Mouse (Mus musculus) heart, adult 9 months (tissue): ENCODE measurements around the gene Naa60.
A peak's percentile ranks its signal among the peaks of the same experiment; 100 is the strongest.

ENCODE experiments used
- DNase-seq, 2 experiments: peaks; one replicate each; pipeline ENCODE4 v3.0.0; 2022; ENCODE audit warnings: low spot score in 2 of 2

The Naa60 gene

GRCm38 (mm10) chr16:3885065-3885670, 13.0 kb downstream of the Naa60 start:
- peak in 1 of 2 experiments; percentile 24 for DNase-seq

- no peak for DNase-seq
Measured at GRCm38 (mm10) chr16:3891621-3892295, 19.6 kb downstream of the Naa60 start.

GRCm38 (mm10) chr16:3893739-3894138, 21.6 kb downstream of the Naa60 start:
- no peak for DNase-seq

DNA sequence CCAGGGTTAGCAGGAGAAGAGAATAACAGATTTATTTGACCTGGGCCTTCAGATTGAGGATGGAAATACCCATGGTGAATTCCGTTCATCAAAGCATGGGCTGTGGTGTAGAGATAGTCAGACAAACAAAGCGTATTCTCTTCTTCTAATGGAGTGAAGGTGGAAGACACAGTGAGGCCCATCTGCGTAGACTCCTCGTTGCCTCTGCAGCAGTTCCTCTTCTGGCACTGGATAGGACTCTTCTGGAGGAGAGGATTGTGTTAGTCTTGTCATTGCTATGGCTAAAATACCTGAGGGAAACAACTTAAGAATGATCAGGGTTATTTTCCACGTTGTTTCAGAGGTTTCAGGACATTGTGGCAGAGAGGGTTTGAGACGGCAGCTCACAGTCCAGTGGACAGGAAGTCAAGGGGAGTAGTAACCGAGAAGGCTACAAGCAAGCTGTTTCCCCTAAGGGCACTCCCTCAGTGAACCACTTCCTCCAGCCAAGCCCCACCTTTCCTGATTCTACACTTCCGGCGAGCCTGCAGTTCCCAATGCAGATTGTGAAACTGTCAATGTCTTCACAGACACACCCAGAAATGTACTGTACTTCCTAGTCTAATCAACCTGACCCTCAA, 23.1 kb downstream of the Naa60 start:
- peak; percentile 61 to 82 for DNase-seq

DNA sequence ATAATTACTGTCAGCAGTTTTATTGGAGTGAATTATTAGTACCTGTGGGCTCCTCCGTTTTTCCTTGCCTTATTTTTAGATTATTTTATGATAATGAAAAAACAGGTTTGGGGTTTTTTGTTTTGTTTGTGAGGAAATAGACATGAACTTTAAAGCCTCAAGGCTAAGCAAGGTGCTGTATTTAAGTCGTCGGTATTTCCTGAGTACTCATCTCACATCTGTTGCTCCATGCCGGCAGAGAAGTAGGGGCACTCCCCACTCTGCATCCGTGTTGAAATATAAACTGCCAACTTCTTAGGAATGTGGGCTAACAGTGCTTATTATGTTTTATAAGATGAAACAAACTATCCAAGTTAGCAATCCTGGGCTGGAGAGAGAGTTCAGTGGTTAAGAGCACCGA, 23.9 kb downstream of the Naa60 start:
- no peak for DNase-seq

DNA sequence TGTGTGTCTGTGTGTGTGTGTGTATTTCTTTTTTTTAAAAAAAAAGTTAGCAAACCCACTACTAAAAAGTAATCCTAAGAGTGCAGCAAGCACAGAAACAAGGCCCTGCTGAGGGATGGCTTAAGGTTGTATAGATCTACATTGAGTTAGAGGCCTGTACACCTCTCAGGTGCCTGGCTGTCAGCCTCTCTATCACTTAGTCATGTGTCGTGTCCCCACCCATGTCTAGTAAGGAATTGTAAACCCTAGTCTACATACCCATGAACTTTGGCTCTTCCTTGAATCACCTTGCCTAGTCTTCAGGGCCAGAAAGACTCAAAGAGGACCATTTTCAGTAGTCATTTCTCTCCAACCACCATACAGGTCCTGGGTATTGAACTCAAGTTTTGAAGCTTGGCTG, 24.4 kb downstream of the Naa60 start:
- no peak for DNase-seq

DNA sequence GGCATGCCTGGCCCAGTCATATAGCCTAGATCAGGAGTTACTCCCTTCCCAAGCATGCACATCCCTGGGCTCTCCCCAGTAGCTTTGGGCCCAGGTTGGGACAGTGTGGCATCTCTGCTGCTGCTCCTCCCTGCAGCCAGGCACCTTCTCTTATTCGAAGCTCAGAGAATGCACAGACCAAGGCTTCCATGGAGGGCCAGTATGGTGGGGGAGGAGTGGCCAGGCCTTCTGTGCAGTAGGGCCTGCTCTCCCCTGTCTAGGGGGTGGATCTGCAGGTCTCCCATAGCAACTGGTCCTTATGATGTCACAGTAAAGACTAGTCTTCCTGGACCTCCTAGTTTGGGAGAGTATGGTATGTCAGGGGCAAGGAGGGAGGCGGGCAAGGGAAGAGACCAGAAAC, 35.3 kb downstream of the Naa60 start:
- no peak for DNase-seq

- DNase-seq: peak; percentile 92 to 95
Measured at GRCm38 (mm10) chr16:3908537-3909111, 36.4 kb downstream of the Naa60 start, which contains the start of the genes 1700037C18Rik and Cluap1. Gene 1700037C18Rik, minus strand, starts transcription at chr16:3908689. Gene Cluap1, plus strand, starts transcription at chr16:3908801.

DNA sequence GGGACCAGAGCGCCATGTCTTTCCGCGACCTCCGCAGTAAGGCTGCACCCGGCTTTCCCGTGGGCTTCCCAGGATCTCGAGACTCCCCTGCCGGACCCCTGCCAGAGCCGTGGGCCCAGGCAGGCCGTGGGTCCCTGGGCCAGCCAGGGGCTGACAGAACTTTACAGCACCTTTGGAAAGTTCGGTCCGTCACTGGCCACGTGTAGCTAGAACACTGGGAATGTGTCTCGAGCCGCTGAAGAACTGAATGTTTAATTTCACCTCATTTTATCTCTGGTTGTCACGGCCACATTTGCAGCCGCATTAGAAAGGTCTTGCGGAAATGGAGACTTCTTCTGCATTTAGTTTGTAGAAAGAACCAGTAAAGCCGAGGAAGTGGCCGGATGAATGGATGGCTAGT, 36.9 kb downstream of the Naa60 start:
- DNase-seq: no peak

- no peak for DNase-seq
Measured at GRCm38 (mm10) chr16:3920756-3921155, 48.6 kb downstream of the Naa60 start.

GRCm38 (mm10) chr16:3923515-3923914, 51.3 kb downstream of the Naa60 start:
- no peak for DNase-seq

DNA sequence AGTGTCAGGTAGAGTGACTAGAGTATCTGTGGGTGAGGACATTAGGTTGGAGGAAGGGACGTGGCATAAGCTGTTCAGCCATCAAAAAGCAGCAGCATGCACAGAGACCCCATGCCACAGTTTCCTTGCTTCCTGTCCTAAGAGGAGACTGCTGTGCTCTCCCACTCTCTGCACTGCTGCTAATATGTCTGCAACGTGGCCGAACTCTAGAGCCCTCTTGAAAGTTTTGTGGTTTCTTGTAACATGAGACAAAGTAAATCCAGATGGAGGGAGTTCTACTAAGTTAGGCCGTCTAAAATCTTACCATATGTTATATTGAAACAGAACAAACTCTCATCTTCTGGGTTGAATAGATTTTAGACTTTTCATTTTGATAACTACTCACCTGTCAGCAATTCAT, 51.8 kb downstream of the Naa60 start:
- no peak for DNase-seq

GRCm38 (mm10) chr16:3928582-3928981, 56.4 kb downstream of the Naa60 start:
- DNase-seq: no peak

GRCm38 (mm10) chr16:3929151-3929550, 57.0 kb downstream of the Naa60 start:
- DNase-seq: peak in 1 of 2 experiments; percentile 20

DNA sequence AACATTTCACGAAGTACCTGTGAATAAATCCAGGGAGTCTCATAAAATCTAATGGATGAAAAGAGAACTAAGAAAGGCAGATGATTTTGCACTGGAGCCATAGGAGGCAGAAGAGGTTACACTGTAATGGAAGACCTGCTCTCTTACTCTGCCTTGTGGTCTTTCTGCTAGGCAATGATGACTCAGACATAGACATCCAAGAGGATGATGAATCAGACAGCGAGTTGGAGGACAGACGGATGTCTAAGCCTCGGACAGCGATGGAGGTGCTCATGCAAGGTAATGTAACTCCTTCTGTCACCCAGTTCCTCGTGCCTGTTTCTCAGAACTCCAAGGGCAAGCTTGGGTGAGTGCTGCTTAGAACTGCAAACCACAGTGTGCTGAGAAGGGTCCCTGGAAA, 61.4 kb downstream of the Naa60 start:
- DNase-seq: no peak

DNA sequence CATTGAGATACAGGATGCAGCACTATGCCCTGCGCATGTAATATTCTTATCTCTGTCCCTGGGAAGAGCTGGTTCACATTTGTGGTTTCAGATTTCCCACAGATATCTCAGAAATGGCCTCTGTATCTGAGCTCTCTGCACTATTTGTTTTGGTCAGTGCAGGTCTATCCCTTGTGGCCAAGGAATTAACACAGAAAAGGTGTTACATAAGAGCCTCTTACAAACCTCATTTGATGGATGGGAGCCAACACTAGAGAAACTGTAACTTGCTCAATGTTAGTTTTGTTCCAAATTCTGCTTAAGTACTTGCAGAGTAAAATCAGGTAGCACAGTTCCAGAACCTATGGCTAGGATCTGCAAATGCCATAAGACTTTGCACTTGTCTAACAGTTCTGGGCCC, 61.9 kb downstream of the Naa60 start:
- no peak for DNase-seq

DNA sequence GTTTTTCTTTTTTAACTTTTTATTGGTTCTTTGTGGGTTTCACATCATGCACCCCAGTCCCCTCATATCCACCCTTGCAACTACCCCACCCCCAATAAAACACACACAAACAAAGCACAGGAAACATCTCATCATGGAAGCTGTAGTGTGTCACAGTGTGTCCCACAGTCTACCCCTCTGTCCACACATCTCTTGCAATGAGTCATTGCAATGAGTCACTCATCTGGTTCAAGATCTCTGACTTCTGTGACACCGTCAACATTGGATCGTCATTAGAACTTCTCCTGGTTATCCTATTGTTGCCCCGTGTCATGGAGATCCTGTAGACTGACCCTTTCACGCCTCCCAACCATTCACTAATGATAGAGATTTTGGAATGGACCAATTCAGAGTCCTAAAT, 62.5 kb downstream of the Naa60 start:
- DNase-seq: no peak

DNA sequence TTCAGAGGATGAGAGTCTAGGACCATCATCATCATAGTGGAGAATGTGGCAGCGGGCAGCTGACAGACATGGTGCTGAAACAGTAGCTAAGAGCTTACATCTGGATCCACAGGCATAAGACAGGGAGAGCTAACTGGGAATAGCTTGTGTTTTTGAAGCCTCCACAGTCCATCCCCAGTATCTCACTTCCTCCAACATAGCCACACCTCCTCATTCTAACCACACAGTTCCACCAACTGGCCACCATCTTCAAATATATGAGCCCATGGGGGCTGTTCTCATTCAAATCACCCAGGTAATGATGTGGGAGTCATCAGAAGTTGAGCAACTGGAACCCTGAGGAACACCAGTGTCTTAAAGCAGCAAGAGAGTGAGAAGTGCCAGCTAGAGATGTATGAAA, 79.0 kb downstream of the Naa60 start:
- no peak for DNase-seq
